Mouse (Mus musculus) lung, embryonic 14.5 days (tissue): ENCODE measurements around the gene E030018B13Rik. TPM values are rescaled to one million over a fixed set of nuclear protein-coding genes. Genes with fewer than 3 reads are reported as not detected.

ENCODE experiments used
- ATAC-seq: fragments of 200-750 bp; cut with Nextera tagmentation; 2 replicates; pipeline ENCODE4 v1.8.0; 2017; ENCODE audit warnings: mild to moderate bottlenecking, moderate TSS enrichment, moderate library complexity; ENCODE audit not compliant: insufficient read depth
- DNase-seq: peaks from one replicate; pipeline ENCODE4 v3.0.0-alpha.2; 2015
- H3K27ac ChIP-seq: fragments of 300-500 bp; sonication (generic); 2 replicates; pipeline ENCODE4 v1.5.1; 2014; ENCODE audit warnings: low read depth, mild to moderate bottlenecking, moderate library complexity
- H3K27me3 ChIP-seq: fragments of 300-500 bp; sonication (generic); 2 replicates; pipeline ENCODE4 v1.6.1; 2014; ENCODE audit warnings: low read length, control low read depth; ENCODE audit not compliant: insufficient read depth
- H3K36me3 ChIP-seq: fragments of 300-500 bp; sonication (generic); 2 replicates; pipeline ENCODE4 v1.6.1; 2014; ENCODE audit warnings: control low read depth; ENCODE audit not compliant: insufficient read depth
- H3K4me1 ChIP-seq: fragments of 300-500 bp; sonication (generic); 2 replicates; pipeline ENCODE4 v1.6.1; 2014; ENCODE audit warnings: antibody characterized with exemption, control low read depth; ENCODE audit not compliant: insufficient read depth
- H3K4me2 ChIP-seq: fragments of 300-500 bp; sonication (generic); 2 replicates; pipeline ENCODE4 v1.6.1; 2014; ENCODE audit warnings: mild to moderate bottlenecking
- H3K4me3 ChIP-seq: fragments of 300-500 bp; sonication (generic); 2 replicates; pipeline ENCODE4 v1.5.1; 2014; ENCODE audit warnings: low read depth, low read length
- H3K9ac ChIP-seq: fragments of 300-500 bp; sonication (generic); 2 replicates; pipeline ENCODE4 v1.6.1; 2014
- H3K9me3 ChIP-seq: fragments of 300-500 bp; sonication (generic); 2 replicates; pipeline ENCODE4 v1.6.1; 2016; ENCODE audit warnings: low read depth, low read length, control low read depth
- CTCF ChIP-seq: IDR thresholded peaks from 2 replicates; pipeline ENCODE4 v1.5.1; 2016; ENCODE audit warnings: antibody characterized with exemption, low read depth
- WGBS: fragments of 180-500 bp; shearing (Covaris S2); extraction: QIAGEN DNeasy Blood & Tissue Kit; methylation state at CpG from one replicate; pipeline ENCODE4 v1.1.7; 2014; 5-methylcytosine and 5-hydroxymethylcytosine counted together
- polyA plus RNA-seq: library from polyadenylated mRNA; unstranded; fragments of >200 nt; fragmentation: Nextera tagmentation; extraction: Ambion mirVana; gene quantifications from 2 replicates; pipeline ENCODE4 v1.2.1, GENCODE M21; 2014

Gene E030018B13Rik
- polyA plus RNA-seq, 1 experiment from 2014 or later: 0.18 TPM

GRCm38 (mm10) chr7:63947514-63948487, 31.1 kb downstream of the E030018B13Rik start:
- Histone ChIP-seq H3K9ac (no peak overlapping the region), H3K4me1 (no peaks in the 10 kb centered on the region), H3K4me2 (no peak overlapping the region), H3K9me3 (no peaks in the 10 kb centered on the region), H3K27me3 (no peaks in the 10 kb centered on the region), H3K27ac (no peak overlapping the region), H3K4me3 (no peak overlapping the region), H3K36me3 (no peaks in the 10 kb centered on the region)
- DNase-seq (no peak), ATAC-seq (no peak)
- no peak for TF ChIP-seq CTCF
- 49% methylated on average over 11 of the region's 11 CpGs for WGBS

- Histone ChIP-seq H3K27me3 (no peaks in the 10 kb centered on the region), H3K36me3 (no peaks in the 10 kb centered on the region), H3K4me2 (no peak overlapping the region), H3K9me3 (no peaks in the 10 kb centered on the region), H3K9ac (no peak overlapping the region), H3K4me1 (no peaks in the 10 kb centered on the region), H3K27ac (no peak overlapping the region), H3K4me3 (no peak overlapping the region)
- DNase-seq: no peak
- TF ChIP-seq CTCF: no peak
- ATAC-seq: no peak
- WGBS: 47% methylated on average over 3 of the region's 3 CpGs
These were observed 32.5 kb downstream of the E030018B13Rik start for GRCm38 (mm10) chr7:63949176-63949575.

- H3K9me3 ChIP-seq: no peaks in the 10 kb centered on the region
- 68% methylated on average over 10 of the region's 10 CpGs for WGBS
- H3K4me3 ChIP-seq: no peak overlapping the region
- H3K36me3 ChIP-seq: no peaks in the 10 kb centered on the region
- no peak overlapping the region for H3K9ac ChIP-seq
- DNase-seq (no peak), ATAC-seq (no peak)
- no peaks in the 10 kb centered on the region for H3K4me1 ChIP-seq
- no peak overlapping the region for H3K4me2 ChIP-seq
- H3K27ac ChIP-seq: no peak overlapping the region
- no peaks in the 10 kb centered on the region for H3K27me3 ChIP-seq
- no peak for TF ChIP-seq CTCF
These were observed 34.4 kb downstream of the E030018B13Rik start for GRCm38 (mm10) chr7:63950931-63951607.

GRCm38 (mm10) chr7:63952077-63952898, 35.6 kb downstream of the E030018B13Rik start:
- DNase-seq (no peak), ATAC-seq (no peak)
- no peaks in the 10 kb centered on the region for H3K9me3 ChIP-seq
- WGBS: 56% methylated on average over 7 of the region's 7 CpGs
- no peak overlapping the region for H3K4me3 ChIP-seq
- H3K27me3 ChIP-seq: no peaks in the 10 kb centered on the region
- no peak overlapping the region for H3K27ac ChIP-seq
- H3K9ac ChIP-seq: no peak overlapping the region
- no peak overlapping the region for H3K4me2 ChIP-seq
- no peaks in the 10 kb centered on the region for H3K4me1 ChIP-seq
- no peaks in the 10 kb centered on the region for H3K36me3 ChIP-seq
- TF ChIP-seq CTCF: no peak

GRCm38 (mm10) chr7:63955440-63955839, 38.8 kb downstream of the E030018B13Rik start:
- Histone ChIP-seq H3K27me3 (no peaks in the 10 kb centered on the region), H3K36me3 (no peaks in the 10 kb centered on the region), H3K4me2 (no peak overlapping the region), H3K9me3 (no peaks in the 10 kb centered on the region), H3K4me1 (no peaks in the 10 kb centered on the region), H3K27ac (no peak overlapping the region), H3K4me3 (no peak overlapping the region), H3K9ac (no peak overlapping the region)
- TF ChIP-seq CTCF: no peak
- no peak for DNase-seq
- 85% methylated on average over 2 of the region's 2 CpGs for WGBS
- no peak for ATAC-seq

- 70% methylated on average over 14 of the region's 14 CpGs for WGBS
- H3K9ac ChIP-seq: no peak overlapping the region
- H3K27me3 ChIP-seq: no peaks in the 10 kb centered on the region
- H3K36me3 ChIP-seq: no peaks in the 10 kb centered on the region
- no peaks in the 10 kb centered on the region for H3K9me3 ChIP-seq
- DNase-seq (no peak), ATAC-seq (no peak)
- no peaks in the 10 kb centered on the region for H3K4me1 ChIP-seq
- no peak overlapping the region for H3K4me3 ChIP-seq
- no peak overlapping the region for H3K4me2 ChIP-seq
- no peak overlapping the region for H3K27ac ChIP-seq
- TF ChIP-seq CTCF: no peak
These were observed 39.6 kb downstream of the E030018B13Rik start for GRCm38 (mm10) chr7:63956138-63956823.
